Mouse (Mus musculus) embryo, embryonic 11 days (tissue): ENCODE measurements around the gene Syt15.
"Not testable (repeated sequence)": the region's sequence is repeated elsewhere in the genome, so short reads cannot be mapped to it uniquely, and the experiment has no call there.

ENCODE experiments used
- DNase-seq: peaks from one replicate; pipeline ENCODE4 v3.0.0-alpha.2; 2015

Syt15 gene

GRCm38 (mm10) chr14:34228830-34229506 is 9.6 kb downstream of the Syt15 start:
- DNase-seq, result no peak

GRCm38 (mm10) chr14:34232340-34232739 is 12.9 kb downstream of the Syt15 start:
- DNase-seq, result no peak

- DNase-seq, result no peak
These were observed 13.7 kb downstream of the Syt15 start for GRCm38 (mm10) chr14:34232866-34233680.

DNA sequence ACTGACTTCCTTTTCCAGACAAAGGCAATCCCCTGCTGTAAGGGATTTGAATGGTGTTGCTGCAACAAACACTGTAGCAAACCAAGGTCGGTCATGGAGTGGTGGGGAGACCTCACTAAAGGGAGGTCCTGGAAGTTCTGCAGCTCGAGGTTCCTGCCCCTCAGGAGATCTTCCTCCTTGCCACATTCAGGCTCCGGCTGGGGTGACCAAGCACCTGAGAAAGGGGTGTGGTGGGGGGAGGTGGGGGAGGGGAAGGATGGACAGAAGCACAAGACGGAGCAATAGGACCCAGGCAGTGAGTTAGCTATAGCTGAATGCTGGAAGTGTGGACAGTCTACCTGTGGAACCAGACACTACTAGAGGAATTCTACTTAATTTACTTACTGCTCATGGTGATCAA is 14.5 kb downstream of the Syt15 start:
- DNase-seq, result no peak

DNA sequence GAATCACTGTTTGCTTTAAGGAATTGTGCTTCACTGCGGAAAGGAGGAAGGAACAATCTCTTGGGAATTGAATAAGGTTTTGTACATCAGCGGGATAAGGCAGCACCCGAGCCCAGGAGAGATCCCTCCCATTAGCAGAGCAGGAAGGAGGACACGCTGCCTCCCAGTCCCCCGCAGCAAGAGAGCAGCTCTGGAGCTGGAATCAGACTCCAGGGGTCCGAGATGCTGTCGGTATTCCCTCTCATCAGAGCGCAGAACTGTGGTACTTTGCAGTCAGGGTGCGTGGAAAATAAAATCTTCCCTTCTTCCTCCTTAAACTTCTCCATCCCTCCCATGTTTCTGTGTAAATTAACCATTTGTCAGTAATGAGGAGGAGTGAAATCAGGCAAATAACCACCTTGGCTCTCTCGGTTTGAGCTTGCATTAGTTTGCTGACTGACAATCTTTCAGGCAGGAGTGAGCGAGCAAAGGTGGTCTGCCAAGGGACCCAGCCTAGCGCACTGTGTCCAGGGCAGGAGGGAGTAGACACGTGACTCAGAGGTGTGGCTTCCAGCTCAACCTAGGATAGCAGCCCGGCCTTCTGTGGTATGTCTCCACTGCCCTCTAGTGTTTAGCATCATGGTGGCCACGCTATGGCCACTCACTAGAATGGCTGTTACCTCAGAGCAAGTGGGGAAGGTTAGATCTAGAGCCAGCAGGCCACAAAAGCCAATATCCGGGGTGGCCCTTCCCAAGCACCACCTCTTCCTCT is 15.4 kb downstream of the Syt15 start:
- peak; percentile 91 for DNase-seq

GRCm38 (mm10) chr14:34240263-34240662 is 20.9 kb downstream of the Syt15 start:
- no peak for DNase-seq

- DNase-seq, result no peak
These were observed 21.3 kb downstream of the Syt15 start for GRCm38 (mm10) chr14:34240676-34241075.

DNA sequence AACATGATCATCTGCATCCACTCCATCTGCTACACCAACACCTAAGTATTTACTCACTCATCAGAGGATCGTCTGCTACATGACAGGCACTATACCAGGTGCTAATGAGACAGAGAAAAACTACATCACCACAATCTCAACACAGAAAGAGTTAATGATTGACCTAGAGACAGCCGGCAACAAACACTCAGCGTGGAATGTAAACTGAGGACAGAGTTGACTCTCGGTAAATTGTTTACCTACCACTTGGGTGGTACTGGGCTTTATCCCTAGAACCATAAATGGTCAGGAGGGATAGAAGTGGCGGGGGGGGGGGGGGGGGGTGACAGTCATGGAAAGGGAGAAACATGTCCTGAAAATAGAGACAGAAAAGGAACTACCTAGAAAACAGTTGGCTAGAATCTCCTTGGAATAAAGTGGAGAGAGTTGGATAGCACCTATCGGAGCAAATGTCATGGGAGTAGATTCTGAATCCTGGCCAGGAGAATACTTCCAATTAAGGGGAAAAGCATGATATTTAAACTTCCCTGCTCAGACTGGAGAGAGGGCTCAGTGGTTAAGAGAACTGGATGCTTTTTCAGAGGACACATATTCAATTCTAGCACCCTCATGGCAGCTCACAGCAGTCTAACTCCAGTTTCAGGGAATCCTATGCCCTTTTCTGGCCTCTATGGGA is 33.2 kb downstream of the Syt15 start:
- no peak for DNase-seq

DNA sequence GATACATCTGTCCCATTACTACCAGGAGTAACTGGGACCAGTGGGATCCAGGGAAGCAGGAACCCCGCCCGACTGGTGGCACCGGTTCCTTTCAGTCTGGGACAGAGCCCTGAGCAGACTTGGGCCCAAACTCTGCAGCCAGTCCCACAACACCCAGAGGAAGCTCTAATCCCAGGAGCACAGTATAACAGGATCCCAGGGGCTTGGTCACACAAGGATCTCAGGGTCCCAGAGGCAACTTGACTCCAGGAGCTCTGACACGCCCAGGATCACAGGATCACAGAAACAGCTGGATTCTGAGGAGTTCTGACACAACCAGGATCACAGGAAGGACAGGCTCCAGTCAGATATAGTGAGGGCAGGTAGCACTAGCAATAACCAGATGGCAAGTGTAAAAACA is 33.9 kb downstream of the Syt15 start:
- DNase-seq, result no peak

- not testable (repeated sequence) for DNase-seq
These were observed 39.1 kb downstream of the Syt15 start for GRCm38 (mm10) chr14:34258525-34258924.

GRCm38 (mm10) chr14:34268046-34268445 is 48.7 kb downstream of the Syt15 start:
- DNase-seq, result peak; percentile 1

DNA sequence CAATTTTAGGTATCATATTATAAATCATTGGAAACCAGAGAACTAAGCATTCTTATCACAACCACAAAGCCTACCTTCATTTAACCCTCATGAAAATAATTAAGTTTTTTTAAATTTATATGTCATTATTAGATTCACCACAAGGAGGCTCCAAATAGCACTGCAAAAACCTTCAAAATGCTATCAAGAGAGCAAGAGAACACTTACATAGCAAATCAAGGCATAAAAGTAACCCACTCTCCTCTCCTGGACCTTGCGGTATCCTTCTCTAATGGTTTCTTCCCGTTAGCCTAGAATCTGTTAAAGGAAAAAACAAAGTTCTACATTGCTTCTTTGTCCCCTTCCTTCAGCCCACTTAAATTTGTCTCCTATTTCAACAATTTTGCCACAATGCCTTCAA is 53.9 kb downstream of the Syt15 start:
- DNase-seq, result peak; percentile 16

DNA sequence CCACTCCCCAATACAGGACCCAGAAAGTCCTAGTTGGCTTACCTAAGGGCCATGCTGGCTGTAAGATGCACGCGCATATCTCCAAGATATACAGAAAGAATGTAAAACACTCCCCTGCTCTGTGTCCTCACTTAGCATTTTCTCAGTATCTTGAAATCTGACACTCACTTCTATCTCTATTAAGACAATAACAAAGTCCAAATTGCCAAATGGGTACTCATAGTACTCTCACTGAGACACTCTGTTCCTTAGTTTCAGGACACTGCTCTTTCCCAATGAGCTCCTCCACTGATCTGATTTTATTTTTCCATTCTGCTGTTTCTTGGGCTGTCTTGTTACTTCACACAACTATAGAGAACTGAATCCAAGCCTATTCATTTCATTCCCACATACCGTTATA is 54.7 kb downstream of the Syt15 start:
- DNase-seq, result no peak

GRCm38 (mm10) chr14:34275225-34275624 is 55.8 kb downstream of the Syt15 start:
- DNase-seq, result no peak

DNA sequence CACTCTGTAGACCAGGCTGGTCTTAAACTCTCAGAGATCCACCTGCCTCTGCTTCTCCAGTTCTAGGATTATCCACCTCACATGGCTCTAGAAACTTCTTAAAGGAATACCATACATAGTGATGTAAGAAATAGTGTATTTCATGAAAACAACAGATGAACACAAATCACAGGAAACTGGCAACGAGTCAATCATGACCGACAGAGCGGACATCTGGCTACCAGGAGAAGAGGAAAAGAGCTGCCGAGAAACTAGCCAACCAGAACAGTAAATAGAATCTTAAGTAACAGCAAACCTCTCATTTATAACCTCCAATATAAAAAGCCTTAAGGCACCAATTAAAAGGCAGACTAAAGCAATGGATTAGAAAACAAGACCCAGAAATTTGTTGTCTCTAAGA is 60.3 kb downstream of the Syt15 start:
- DNase-seq, result no peak
